Mouse (Mus musculus): Measurements from ENCODE around the gene Tns3.

GRCm38 (mm10) chr11:8551710-8552109 is 112.6 kb downstream of the Tns3 start:
- TF ChIP-seq CTCF (IDR thresholded peaks at IDR 0.05; ENCODE audit: extremely low read depth, insufficient read depth, low read length) (no peak), POLR2A (IDR thresholded peaks at IDR 0.05; ENCODE audit: extremely low read depth, insufficient read depth, low read length) (no peak)
